Mouse (Mus musculus) neural tube, embryonic 12.5 days (tissue): Measurements from ENCODE around the gene Irf2bp2. TPM values are rescaled to one million over a fixed set of nuclear protein-coding genes. Genes with fewer than 3 reads are reported as not detected.

Experiments used
- ATAC-seq: fragments of 200-750 bp; cut with Nextera tagmentation; 2 replicates; pipeline ENCODE4 v1.8.0; 2017; ENCODE audit warnings: low read depth, mild to moderate bottlenecking, moderate TSS enrichment, moderate library complexity; ENCODE audit not compliant: low FRiP score
- H3K27ac ChIP-seq: fragments of 300-500 bp; sonication (generic); 2 replicates; pipeline ENCODE4 v1.5.1; 2016
- H3K27me3 ChIP-seq: fragments of 300-500 bp; sonication (generic); replicated peaks from 2 replicates; pipeline ENCODE4 v1.6.1; 2016; ENCODE audit warnings: mild to moderate bottlenecking
- H3K36me3 ChIP-seq: fragments of 300-500 bp; sonication (generic); 2 replicates; pipeline ENCODE4 v1.6.1; 2016; ENCODE audit warnings: mild to moderate bottlenecking
- H3K4me1 ChIP-seq: fragments of 300-500 bp; sonication (generic); 2 replicates; pipeline ENCODE4 v1.6.1; 2016
- H3K4me2 ChIP-seq: fragments of 300-500 bp; sonication (generic); replicated peaks from 2 replicates; pipeline ENCODE4 v1.6.1; 2016; ENCODE audit warnings: mild to moderate bottlenecking
- H3K4me3 ChIP-seq: fragments of 300-500 bp; sonication (generic); 2 replicates; pipeline ENCODE4 v1.5.1; 2016
- H3K9ac ChIP-seq: fragments of 300-500 bp; sonication (generic); 2 replicates; pipeline ENCODE4 v1.6.1; 2016; ENCODE audit warnings: mild to moderate bottlenecking
- H3K9me3 ChIP-seq: fragments of 300-500 bp; sonication (generic); 2 replicates; pipeline ENCODE4 v1.6.1; 2016; ENCODE audit warnings: mild to moderate bottlenecking
- WGBS: fragments of 180-500 bp; shearing (Covaris S2); methylation state at CpG from one replicate; pipeline ENCODE4 v1.1.7; 2016; 5-methylcytosine and 5-hydroxymethylcytosine counted together
- polyA plus RNA-seq: library from polyadenylated mRNA; unstranded; fragments of >200 nt; fragmentation: Nextera tagmentation; extraction: Ambion mirVana; gene quantifications from 2 replicates; pipeline ENCODE4 v1.2.1, GENCODE M21; 2016

Irf2bp2 gene
- polyA plus RNA-seq, 1 experiment from 2014 or later = 8.5 TPM

DNA sequence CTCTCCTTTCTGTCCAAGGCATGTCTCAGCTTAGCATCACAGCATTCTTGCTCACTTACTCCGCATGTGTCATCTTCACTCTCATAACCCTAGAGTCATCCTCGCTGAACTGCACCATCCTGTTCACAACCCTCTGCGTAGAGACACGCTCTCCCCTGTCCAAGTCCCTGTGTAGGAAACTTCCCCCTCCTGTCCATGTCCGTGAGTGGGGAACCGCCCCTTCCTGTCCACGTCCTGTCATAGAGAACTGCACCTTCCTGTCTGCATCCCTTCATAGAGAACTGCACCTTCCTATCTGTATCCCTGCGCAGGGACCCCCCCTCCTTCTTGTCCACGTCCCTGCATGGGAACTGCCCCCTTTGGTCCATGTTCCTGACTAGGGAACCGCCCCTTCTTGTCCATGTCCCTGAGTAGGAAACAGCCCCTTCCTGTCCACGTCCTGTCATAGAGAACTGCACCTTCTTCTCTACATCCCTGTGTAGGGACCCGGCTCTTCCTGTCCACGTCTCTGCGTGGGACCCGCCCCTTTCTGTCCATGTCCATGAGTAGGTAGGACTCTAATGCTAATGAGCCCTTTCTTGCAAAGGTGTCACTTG lies 22.6 kb downstream of the Irf2bp2 start:
- no peaks in the 10 kb centered on the region for H3K9me3 ChIP-seq
- whole genome bisulfite sequencing = 87% methylated on average over 15 of the region's 15 CpGs
- no peak overlapping the region for H3K27ac ChIP-seq
- H3K4me1 ChIP-seq = peaks cover 32% of the 10 kb centered on the region
- no peaks in the 10 kb centered on the region for H3K27me3 ChIP-seq
- no peak overlapping the region for H3K4me2 ChIP-seq
- H3K36me3 ChIP-seq = no peaks in the 10 kb centered on the region
- H3K4me3 ChIP-seq = no peak overlapping the region
- no peak for ATAC-seq
- no peak overlapping the region for H3K9ac ChIP-seq

DNA sequence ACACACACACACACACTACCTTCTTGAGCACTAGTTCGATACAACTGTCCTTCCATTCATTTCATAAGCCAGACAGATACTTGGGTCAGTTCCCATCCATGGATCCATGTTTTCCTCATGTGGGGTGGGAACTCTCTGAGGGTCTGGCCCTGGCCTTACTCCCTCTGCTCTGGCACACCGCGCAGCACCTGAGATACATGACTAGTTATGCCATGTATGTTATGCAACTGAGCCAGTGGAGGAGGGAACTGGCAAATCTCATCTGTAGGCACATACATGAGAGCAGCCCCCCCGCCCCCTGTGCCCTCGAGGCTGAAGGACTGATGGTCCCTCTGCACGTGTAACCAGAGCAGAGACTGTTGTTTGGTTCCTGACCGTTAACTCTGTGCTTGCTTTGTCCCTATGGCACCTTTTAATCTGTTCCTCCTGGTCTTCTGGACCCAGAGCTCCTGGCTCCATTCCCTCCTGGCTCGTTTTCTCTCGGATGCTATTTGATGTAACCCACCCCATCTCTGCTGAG lies 23.2 kb downstream of the Irf2bp2 start:
- no peak overlapping the region for H3K4me2 ChIP-seq
- 65% methylated on average over 9 of the region's 9 CpGs for WGBS
- no peak overlapping the region for H3K9ac ChIP-seq
- H3K27me3 ChIP-seq = no peaks in the 10 kb centered on the region
- no peaks in the 10 kb centered on the region for H3K9me3 ChIP-seq
- no peak for ATAC-seq
- H3K36me3 ChIP-seq = no peaks in the 10 kb centered on the region
- peaks cover 35% of the 10 kb centered on the region for H3K4me1 ChIP-seq
- H3K27ac ChIP-seq = no peak overlapping the region
- no peak overlapping the region for H3K4me3 ChIP-seq

DNA sequence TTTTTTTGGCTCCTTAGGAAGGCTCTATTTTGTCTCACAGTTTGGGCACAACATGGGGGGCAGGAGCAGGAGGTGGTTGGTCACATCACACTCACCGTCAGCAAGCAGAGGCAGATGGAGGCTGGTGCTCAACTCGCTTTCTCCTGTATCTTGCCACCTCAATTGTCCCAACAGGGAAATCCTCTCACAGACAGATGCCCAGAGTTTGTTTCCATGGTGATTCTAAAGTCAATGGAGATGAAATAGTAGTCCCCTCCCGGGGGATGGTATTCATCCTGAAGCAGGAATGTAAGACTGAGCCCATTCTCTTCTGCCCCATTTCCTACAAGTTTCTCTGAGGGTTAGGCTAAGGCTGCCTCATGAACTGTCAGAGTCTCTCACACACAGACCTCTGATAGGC lies 23.7 kb downstream of the Irf2bp2 start:
- Histone ChIP-seq H3K9me3 (no peaks in the 10 kb centered on the region), H3K27me3 (no peaks in the 10 kb centered on the region), H3K4me2 (no peak overlapping the region), H3K36me3 (no peaks in the 10 kb centered on the region), H3K4me3 (no peak overlapping the region), H3K27ac (no peak overlapping the region), H3K4me1 (peaks cover 35% of the 10 kb centered on the region), H3K9ac (no peak overlapping the region)
- 30% methylated on average over 3 of the region's 3 CpGs for WGBS
- ATAC-seq = 0 out of 2 replicates have a peak, but pooled peaks have one; percentile 10

DNA sequence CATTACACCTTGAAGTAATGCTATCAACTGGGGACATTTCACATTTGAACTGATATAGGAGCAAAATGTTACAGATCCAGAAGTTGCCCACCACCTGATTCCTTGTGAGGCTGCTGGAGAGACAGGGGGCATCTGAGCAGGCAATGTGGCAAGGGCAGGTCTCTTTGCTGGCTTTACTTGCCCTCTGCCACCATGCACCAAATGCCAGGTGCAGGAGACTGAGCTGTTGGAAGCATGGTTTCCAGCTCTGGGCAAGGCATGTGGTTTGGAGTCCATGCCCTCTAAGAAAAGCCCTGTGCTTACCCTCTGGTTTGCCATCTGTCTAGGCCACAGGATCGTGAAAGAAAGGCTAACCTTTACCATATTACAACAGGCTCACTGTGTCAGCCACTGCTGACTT lies 24.1 kb downstream of the Irf2bp2 start:
- Histone ChIP-seq H3K9ac (no peak overlapping the region), H3K9me3 (no peaks in the 10 kb centered on the region), H3K27me3 (no peaks in the 10 kb centered on the region), H3K4me3 (no peak overlapping the region), H3K4me1 (peaks cover 35% of the 10 kb centered on the region), H3K4me2 (no peak overlapping the region), H3K27ac (no peak overlapping the region), H3K36me3 (no peaks in the 10 kb centered on the region)
- no peak for ATAC-seq
- 65% methylated on average over 1 of the region's 1 CpGs for WGBS

DNA sequence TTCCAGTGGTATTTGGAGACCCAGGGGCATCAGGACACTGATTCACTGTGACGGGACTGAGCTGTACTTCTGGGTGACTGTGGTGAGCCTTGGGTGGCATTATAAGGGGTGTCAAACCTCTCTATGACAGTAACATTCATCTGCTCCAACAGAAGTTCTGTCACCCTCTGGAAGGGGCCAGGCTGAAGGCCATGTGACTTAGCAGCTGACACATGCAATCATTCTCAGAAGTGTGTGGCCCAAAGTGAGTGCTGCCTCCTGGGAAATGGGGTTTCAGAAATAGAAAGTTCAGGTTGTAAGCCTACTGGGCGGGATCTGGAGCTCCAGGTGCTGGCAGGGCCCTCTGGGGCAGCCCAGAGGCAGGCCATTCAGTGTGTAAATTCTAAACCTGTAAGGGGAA lies 26.1 kb downstream of the Irf2bp2 start:
- Histone ChIP-seq H3K4me3 (no peak overlapping the region), H3K9me3 (no peaks in the 10 kb centered on the region), H3K9ac (no peak overlapping the region), H3K27me3 (no peaks in the 10 kb centered on the region), H3K4me1 (peaks cover 35% of the 10 kb centered on the region), H3K36me3 (no peaks in the 10 kb centered on the region), H3K4me2 (no peak overlapping the region), H3K27ac (0 out of 2 replicates have a peak overlapping the region, but pooled peaks have one; percentile 3)
- no peak for ATAC-seq
- WGBS = 61% methylated on average over 2 of the region's 2 CpGs

DNA sequence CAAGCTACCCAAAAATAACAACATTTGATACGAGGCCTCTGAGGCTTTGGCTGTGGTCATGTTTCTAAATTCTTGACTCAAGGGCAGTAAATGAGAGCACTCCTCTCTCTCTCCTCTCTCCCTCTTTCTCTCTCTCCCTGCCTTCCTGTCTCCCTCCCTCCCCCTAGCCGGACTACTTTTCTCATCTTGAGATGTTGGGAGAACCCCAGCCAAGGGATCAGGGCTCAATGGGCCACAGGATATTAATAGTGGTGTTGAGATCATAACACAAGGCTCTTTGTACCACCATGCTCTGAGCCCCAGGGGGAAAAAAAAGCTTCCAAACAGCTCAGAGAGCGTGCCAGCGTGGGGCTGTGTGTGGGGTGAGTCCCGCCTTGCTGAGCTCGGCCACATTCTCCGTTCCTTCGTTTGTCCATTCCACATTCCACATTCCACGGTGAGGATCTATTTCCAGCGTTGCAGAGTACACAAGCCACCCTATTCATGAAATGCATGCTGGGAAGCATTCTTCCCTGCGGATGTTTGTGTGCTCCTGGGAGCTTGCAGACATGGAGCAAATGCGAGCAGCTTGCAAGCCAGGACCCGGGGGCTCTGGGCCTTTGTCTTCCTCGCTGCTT lies 27.2 kb downstream of the Irf2bp2 start:
- no peaks in the 10 kb centered on the region for H3K27me3 ChIP-seq
- H3K4me3 ChIP-seq = no peak overlapping the region
- H3K4me1 ChIP-seq = peaks cover 35% of the 10 kb centered on the region
- WGBS = 9% methylated on average over 14 of the region's 14 CpGs
- no peak overlapping the region for H3K27ac ChIP-seq
- no peaks in the 10 kb centered on the region for H3K9me3 ChIP-seq
- H3K4me2 ChIP-seq = peak overlapping the region; percentile 26; the same call in 1 of the 2 replicates
- ATAC-seq = peak; percentile 41
- no peak overlapping the region for H3K9ac ChIP-seq
- no peaks in the 10 kb centered on the region for H3K36me3 ChIP-seq

DNA sequence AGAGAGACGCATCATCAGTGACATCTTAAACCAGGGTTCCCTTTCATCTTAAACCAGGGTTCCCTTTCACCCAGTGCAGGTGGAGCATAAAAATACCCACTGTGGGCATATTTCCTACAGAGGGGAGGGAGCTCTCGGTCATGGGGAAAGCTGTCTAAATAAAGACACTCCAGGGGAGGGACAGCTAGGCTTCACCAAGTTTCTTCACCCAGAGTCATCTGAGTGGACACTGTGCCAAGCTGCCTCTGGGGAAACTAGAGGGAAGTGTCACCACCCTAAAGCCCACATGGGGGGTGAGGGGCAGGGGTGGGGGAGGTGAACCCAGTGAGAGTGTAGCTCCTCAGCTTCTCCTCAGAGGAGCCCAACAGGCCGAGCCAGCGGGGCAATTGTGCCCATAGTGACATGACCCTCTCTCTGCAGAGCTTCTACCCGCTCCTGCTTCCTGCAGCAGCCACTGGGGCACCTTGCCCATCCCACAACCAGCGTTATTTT lies 27.8 kb downstream of the Irf2bp2 start:
- Histone ChIP-seq H3K27ac (no peak overlapping the region), H3K36me3 (no peaks in the 10 kb centered on the region), H3K9me3 (no peaks in the 10 kb centered on the region), H3K9ac (no peak overlapping the region), H3K4me1 (peaks cover 35% of the 10 kb centered on the region), H3K4me3 (no peak overlapping the region), H3K27me3 (no peaks in the 10 kb centered on the region), H3K4me2 (0 out of 2 replicates have a peak overlapping the region, but pooled peaks have one; percentile 12)
- no peak for ATAC-seq
- WGBS = 59% methylated on average over 6 of the region's 6 CpGs

DNA sequence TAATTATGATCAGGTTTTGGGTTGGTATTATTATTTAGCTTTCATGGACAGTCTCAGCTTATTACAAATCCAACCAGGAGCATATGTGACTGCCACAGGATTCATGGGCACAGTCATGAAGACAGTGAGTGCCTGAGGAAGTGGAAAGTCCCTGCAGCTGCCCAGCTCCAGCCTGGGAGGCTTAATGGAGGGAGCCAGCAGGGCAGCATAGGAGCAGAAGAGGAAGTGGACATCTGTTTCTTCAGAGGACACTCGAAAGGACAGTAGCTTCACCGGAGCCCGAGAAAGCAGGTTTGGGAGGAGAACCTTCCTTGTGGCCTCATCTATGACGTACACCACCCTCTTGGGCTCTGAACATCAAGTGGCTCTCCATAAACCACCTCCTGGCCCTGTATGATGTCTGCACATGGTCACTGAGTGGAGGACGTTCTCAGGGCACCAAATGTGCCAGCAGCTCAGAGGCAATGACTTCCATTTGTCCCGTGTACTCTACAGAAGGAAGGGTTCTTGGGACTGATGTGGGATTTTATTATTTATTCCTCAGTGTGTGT lies 28.5 kb downstream of the Irf2bp2 start:
- Histone ChIP-seq H3K4me3 (no peak overlapping the region), H3K4me2 (no peak overlapping the region), H3K9me3 (no peaks in the 10 kb centered on the region), H3K27me3 (no peaks in the 10 kb centered on the region), H3K4me1 (peaks cover 28% of the 10 kb centered on the region), H3K9ac (no peak overlapping the region), H3K27ac (no peak overlapping the region), H3K36me3 (no peaks in the 10 kb centered on the region)
- no peak for ATAC-seq
- 83% methylated on average over 6 of the region's 6 CpGs for WGBS

DNA sequence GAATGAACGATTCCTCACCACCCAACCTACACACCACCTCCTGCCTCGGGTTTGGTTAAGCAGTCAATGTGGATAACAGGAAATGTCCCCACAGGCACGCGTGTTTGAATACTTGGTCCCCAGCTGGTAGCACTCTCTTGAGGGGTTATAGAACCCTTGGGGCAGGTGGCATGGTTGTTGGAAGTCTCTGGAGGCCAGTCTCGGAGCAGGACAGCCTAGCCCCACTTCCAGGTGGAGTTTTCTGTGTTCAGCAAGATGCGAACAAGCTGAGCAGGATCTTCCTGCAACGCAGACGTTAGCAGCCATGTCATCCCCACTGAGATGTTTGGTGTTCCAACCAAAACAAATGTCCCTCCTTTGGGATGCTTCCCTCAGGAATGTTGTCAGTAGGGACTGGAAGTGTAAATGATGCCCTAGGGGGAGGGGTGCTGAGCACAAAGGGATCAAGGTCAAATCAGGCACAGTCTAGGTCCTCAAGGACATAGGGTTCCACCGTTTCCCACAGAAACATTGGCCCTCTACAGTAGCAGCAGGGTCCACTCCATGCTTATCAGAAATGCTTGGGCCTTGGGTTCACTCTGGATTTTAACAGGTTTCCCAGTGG lies 29.1 kb downstream of the Irf2bp2 start:
- H3K4me1 ChIP-seq = peaks cover 22% of the 10 kb centered on the region
- no peak overlapping the region for H3K9ac ChIP-seq
- H3K4me3 ChIP-seq = no peak overlapping the region
- 81% methylated on average over 9 of the region's 9 CpGs for WGBS
- H3K36me3 ChIP-seq = no peaks in the 10 kb centered on the region
- no peaks in the 10 kb centered on the region for H3K27me3 ChIP-seq
- ATAC-seq = no peak
- H3K9me3 ChIP-seq = no peaks in the 10 kb centered on the region
- no peak overlapping the region for H3K27ac ChIP-seq
- no peak overlapping the region for H3K4me2 ChIP-seq

DNA sequence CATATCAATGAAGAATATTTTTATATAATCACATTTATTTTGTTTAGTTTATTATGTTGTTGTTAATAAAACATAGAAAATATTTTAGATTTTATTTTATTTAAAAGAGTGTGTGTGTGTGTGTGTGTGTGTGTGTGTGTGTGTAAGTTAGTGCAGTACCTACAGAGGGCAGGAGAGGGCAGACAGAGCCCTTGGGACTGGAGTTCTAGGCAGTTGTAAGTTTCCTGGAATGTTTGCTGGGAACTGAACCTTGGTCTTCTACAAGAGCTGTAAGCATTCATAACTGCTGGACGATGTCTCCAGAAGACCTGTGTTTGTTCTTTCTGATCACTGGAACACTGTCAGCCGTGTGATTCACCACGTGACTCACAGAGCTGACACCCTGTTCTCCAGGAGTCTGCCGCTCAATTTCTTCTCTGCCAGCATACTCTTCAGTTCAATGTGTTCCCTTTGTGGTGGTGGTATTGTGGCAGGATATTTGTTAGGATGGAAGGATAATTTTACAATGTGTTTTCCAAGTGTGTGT lies 32.4 kb downstream of the Irf2bp2 start:
- Histone ChIP-seq H3K4me1 (peaks cover 13% of the 10 kb centered on the region), H3K9me3 (no peaks in the 10 kb centered on the region), H3K36me3 (no peaks in the 10 kb centered on the region), H3K4me3 (no peak overlapping the region), H3K9ac (no peak overlapping the region), H3K27me3 (no peaks in the 10 kb centered on the region), H3K27ac (no peak overlapping the region), H3K4me2 (no peak overlapping the region)
- 96% methylated on average over 4 of the region's 4 CpGs for WGBS
- no peak for ATAC-seq

DNA sequence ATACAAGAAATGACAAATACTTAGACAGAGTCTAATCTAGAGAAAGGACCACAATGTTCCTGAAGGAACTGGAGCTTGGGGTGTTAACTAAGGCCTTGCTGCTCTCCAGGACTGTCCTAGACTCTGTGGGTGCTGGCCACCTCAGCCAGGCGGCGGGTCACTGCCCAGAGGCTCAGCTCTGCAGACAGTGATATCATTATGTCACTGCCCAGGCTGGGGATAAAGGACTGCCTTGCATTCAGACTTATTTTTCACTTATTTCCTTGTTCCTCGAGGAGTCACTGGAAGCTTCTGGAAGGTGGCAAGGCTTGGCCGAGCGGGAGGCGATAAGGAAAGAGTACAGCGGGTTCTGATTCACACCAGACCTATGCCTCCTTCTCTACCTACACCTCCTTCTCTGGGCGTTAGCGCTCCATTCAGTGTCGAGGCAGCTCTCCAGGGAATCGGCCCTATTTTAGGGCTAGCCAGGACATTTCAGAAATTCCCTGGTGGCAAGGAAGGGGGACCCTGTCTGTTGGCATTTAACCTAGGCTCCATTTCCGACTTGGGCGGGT lies 35.3 kb downstream of the Irf2bp2 start:
- no peaks in the 10 kb centered on the region for H3K9me3 ChIP-seq
- WGBS = 91% methylated on average over 13 of the region's 13 CpGs
- H3K27ac ChIP-seq = no peak overlapping the region
- H3K9ac ChIP-seq = no peak overlapping the region
- H3K4me3 ChIP-seq = no peak overlapping the region
- H3K4me2 ChIP-seq = no peak overlapping the region
- no peaks in the 10 kb centered on the region for H3K36me3 ChIP-seq
- ATAC-seq = no peak
- peaks cover 8% of the 10 kb centered on the region for H3K4me1 ChIP-seq
- H3K27me3 ChIP-seq = no peaks in the 10 kb centered on the region

DNA sequence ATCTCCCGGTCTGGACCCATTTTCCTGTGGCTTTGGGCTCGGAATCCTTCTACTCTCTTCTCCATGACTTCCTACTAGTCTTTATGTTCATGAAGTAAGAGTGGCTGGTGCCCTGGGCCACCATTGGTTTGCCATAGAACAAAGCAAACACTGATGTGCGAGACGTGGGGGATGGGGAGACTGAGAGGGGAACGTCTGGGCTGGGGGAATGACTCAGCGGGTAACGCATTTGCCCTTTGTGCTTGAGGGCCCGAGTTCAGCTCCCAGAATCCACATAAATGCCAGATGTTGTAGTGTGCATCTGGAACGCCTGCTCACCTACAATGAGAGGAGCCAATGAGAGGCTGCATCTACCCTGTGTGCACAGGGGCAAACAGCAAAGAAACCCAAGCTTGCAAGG lies 36.4 kb downstream of the Irf2bp2 start:
- no peak overlapping the region for H3K4me3 ChIP-seq
- H3K4me1 ChIP-seq = peaks cover 8% of the 10 kb centered on the region
- H3K9ac ChIP-seq = no peak overlapping the region
- ATAC-seq = no peak
- no peak overlapping the region for H3K4me2 ChIP-seq
- WGBS = 21% methylated on average over 9 of the region's 9 CpGs
- no peak overlapping the region for H3K27ac ChIP-seq
- no peaks in the 10 kb centered on the region for H3K27me3 ChIP-seq
- H3K36me3 ChIP-seq = no peaks in the 10 kb centered on the region
- no peaks in the 10 kb centered on the region for H3K9me3 ChIP-seq
